Mouse (Mus musculus) heart, embryonic 14.5 days (tissue): ENCODE measurements around the gene Rps13. TPM values are rescaled to one million over a fixed set of nuclear protein-coding genes. Genes with fewer than 3 reads are reported as not detected.

Experiments
- ATAC-seq: fragments of 200-750 bp; cut with Nextera tagmentation; 2 replicates; pipeline ENCODE4 v1.8.0; 2017; ENCODE audit warnings: low read depth, moderate TSS enrichment; ENCODE audit not compliant: insufficient number of reproducible peaks, insufficient read depth, low FRiP score
- H3K27ac ChIP-seq, 2 experiments: fragments of 200-500 bp in 1 of 2; fragments of 300-500 bp in 1 of 2; sonication (generic) in 1 of 2; replicated peaks in 1 of 2; 2 replicates each; pipeline ENCODE4 v1.5.1; 2012 to 2014; ENCODE audit warnings: low read depth in 2 of 2, low read length in 2 of 2, control low read depth in 1 of 2, mild to moderate bottlenecking in 1 of 2, mixed read lengths in 1 of 2; ENCODE audit not compliant: control insufficient read depth in 1 of 2, insufficient read depth in 1 of 2
- H3K27me3 ChIP-seq: fragments of 300-500 bp; sonication (generic); 2 replicates; pipeline ENCODE4 v1.6.1; 2014; ENCODE audit warnings: mild to moderate bottlenecking, low read length, control low read depth; ENCODE audit not compliant: control insufficient read depth, insufficient read depth
- H3K36me3 ChIP-seq: fragments of 300-500 bp; sonication (generic); 2 replicates; pipeline ENCODE4 v1.6.1; 2014; ENCODE audit warnings: mild to moderate bottlenecking, control low read depth, low read length, mixed read lengths; ENCODE audit not compliant: control insufficient read depth, insufficient read depth
- H3K4me1 ChIP-seq, 2 experiments: fragments of 200-500 bp in 1 of 2; fragments of 300-500 bp in 1 of 2; sonication (generic) in 1 of 2; 2 replicates each; pipeline ENCODE4 v1.6.1; 2012 to 2014; ENCODE audit warnings: low read length in 2 of 2, control low read depth in 1 of 2, mixed read lengths in 1 of 2; ENCODE audit not compliant: control insufficient read depth in 2 of 2, insufficient read depth in 2 of 2
- H3K4me2 ChIP-seq: fragments of 300-500 bp; sonication (generic); 2 replicates; pipeline ENCODE4 v1.6.1; 2014; ENCODE audit warnings: mild to moderate bottlenecking, low read length
- H3K4me3 ChIP-seq, 2 experiments: fragments of 200-500 bp in 1 of 2; fragments of 300-500 bp in 1 of 2; sonication (generic) in 1 of 2; 2 replicates each; pipeline ENCODE4 v1.5.1; 2012 to 2014; ENCODE audit warnings: low read length in 2 of 2, mild to moderate bottlenecking in 2 of 2, control low read depth in 1 of 2, low read depth in 1 of 2, moderate library complexity in 1 of 2; ENCODE audit not compliant: control insufficient read depth in 1 of 2, insufficient read depth in 1 of 2
- H3K9ac ChIP-seq: fragments of 300-500 bp; sonication (generic); 2 replicates; pipeline ENCODE4 v1.6.1; 2014; ENCODE audit warnings: mild to moderate bottlenecking, low read length
- H3K9me3 ChIP-seq: fragments of 300-500 bp; sonication (generic); 2 replicates; pipeline ENCODE4 v1.6.1; 2016; ENCODE audit warnings: low read length, control low read depth; ENCODE audit not compliant: control insufficient read depth
- WGBS: fragments of 180-500 bp; shearing (Covaris S2); extraction: QIAGEN DNeasy Blood & Tissue Kit; methylation state at CpG from one replicate; pipeline ENCODE4 v1.1.7; 2014; 5-methylcytosine and 5-hydroxymethylcytosine counted together
- polyA plus RNA-seq: library from polyadenylated mRNA; unstranded; fragments of >200 nt; fragmentation: Nextera tagmentation; extraction: Ambion mirVana; gene quantifications from 2 replicates; pipeline ENCODE4 v1.2.1, GENCODE M21; 2014

The Rps13 gene
- polyA plus RNA-seq, 1 experiment from 2014 or later = 675 TPM

DNA sequence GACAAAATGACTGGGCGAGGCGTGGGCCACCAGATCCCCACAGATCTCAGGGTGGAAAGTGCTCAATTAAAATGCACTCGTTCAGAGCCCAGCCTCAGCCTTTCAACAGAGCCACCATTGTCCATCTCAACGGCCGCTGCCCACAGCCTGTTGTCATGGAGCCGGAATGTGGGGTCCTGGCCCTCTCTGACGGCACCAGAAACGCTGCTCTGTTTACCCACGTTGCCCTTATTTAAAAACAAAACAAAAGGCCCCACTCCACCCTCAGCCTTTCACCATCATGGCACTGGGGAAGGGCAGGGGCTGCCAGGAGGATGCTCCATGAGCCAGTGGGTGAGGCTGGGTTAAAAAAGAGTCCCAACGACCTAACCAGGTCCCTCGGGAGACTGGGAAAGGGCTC, 51.2 kb downstream of the Rps13 start:
- Histone ChIP-seq H3K4me2 (no peak overlapping the region), H3K4me1 (peaks cover 25 to 27% of the 10 kb centered on the region in 2 experiments), H3K27ac (no peak overlapping the region), H3K36me3 (no peaks in the 10 kb centered on the region), H3K9me3 (no peaks in the 10 kb centered on the region), H3K4me3 (no peak overlapping the region), H3K9ac (no peak overlapping the region), H3K27me3 (no peaks in the 10 kb centered on the region)
- no peak for ATAC-seq
- 61% methylated on average over 11 of the region's 11 CpGs for WGBS

Other genes starting within 250 kb of the Rps13 start
- 0.27 and 0.40 TPM in 2 replicates for gene Gm4353, start 249.6 kb downstream of the Rps13 start, polyA plus RNA-seq
- 26.1 and 28.0 TPM in 2 replicates for gene Plekha7, start 25.8 kb downstream of the Rps13 start, polyA plus RNA-seq
- 22.1 and 24.2 TPM in 2 replicates for gene Pik3c2a, start 109.3 kb upstream of the Rps13 start, polyA plus RNA-seq
- gene Nucb2, start 170.2 kb upstream of the Rps13 start, polyA plus RNA-seq = 7.2 TPM in 2 replicates